Mouse (Mus musculus): ENCODE data around the gene Eif4ebp2.

Gene Eif4ebp2

DNA sequence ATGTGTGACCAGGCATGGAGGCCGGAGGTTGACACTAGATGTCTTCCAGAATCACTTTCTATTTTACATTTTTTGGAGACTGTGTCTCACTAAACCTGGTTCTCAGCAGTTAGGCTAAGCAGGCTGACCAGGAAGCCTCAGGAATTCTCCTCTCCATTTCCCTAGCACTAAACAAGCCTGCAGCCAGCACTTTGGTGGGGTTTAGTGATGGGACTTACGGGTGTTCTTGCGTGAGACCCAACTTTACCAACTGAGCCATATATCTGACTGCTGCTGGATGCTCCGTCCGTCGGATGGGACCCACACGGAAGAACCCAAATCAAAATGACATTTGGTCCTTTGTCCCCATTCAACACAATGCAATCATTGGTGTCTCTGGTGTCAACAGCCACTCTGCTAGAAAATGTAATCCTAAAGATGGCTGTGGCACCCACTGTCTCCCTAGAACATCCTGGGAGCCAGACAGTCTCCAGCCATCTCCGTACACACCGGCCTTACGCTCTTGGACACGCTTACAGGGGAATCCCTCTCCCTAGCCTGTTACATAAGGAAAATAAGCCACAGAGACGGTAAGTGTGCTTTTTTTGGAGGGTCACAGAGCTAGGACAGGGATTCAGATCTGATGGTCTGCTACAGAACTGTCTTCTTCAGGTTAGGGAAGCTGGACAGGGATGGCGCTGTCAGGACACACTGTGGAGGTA is 73.0 kb downstream of the Eif4ebp2 start:
- no peak for DNase-seq

GRCm38 (mm10) chr10:61378698-61379097 is 73.8 kb downstream of the Eif4ebp2 start:
- no peak for DNase-seq

All from kidney, adult 18-20 months (tissue).